Mouse (Mus musculus): ENCODE measurements around the gene Tmppe. TPM values are rescaled to one million over a fixed set of nuclear protein-coding genes. Genes with fewer than 3 reads are reported as not detected.

Tmppe gene
- polyA plus RNA-seq, 1 experiment from 2014 or later, result 7.7 TPM

DNA sequence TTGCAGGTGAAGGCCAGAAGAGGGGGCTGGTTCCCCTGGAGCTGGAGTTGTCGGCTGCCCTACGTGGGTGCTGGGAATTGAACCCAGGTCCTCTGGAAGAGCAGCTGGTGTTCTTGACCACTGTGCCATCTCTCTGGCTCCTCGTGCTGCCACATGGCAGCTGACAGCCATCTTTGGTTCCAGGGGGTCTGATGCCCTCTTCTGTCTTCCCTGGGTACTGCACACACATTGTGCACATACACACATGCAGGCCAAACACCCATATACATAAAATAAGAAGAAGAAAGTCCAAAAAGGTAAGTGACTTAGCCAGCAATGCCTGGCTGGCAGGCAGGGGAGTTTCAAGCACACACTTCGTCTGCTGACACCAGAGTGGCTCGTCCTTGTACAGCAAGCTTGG is 24.7 kb downstream of the Tmppe start:
- no peak for ATAC-seq (replicated peaks)
- Histone ChIP-seq H3K27me3 (no peaks in the 10 kb centered on the region), H3K4me2 (replicated peaks) (no peak overlapping the region), H3K4me1 (no peaks in the 10 kb centered on the region), H3K27ac (replicated peaks) (no peak overlapping the region), H3K9me3 (no peaks in the 10 kb centered on the region), H3K36me3 (peaks cover 6% of the 10 kb centered on the region), H3K9ac (replicated peaks) (no peak overlapping the region), H3K4me3 (no peak overlapping the region)
- WGBS, result 93% methylated on average over 5 of the region's 5 CpGs

- Histone ChIP-seq H3K4me3 (no peak overlapping the region), H3K36me3 (peaks cover 6% of the 10 kb centered on the region), H3K4me1 (no peaks in the 10 kb centered on the region), H3K9me3 (no peaks in the 10 kb centered on the region), H3K27me3 (no peaks in the 10 kb centered on the region), H3K27ac (replicated peaks) (no peak overlapping the region), H3K4me2 (replicated peaks) (no peak overlapping the region), H3K9ac (replicated peaks) (no peak overlapping the region)
- no peak for ATAC-seq (replicated peaks)
- 95% methylated on average over 5 of the region's 5 CpGs for WGBS
These were observed 25.3 kb downstream of the Tmppe start for GRCm38 (mm10) chr9:114426201-114426600.

GRCm38 (mm10) chr9:114427425-114427824 is 26.5 kb downstream of the Tmppe start:
- Histone ChIP-seq H3K4me3 (no peak overlapping the region), H3K27me3 (no peaks in the 10 kb centered on the region), H3K9me3 (no peaks in the 10 kb centered on the region), H3K9ac (replicated peaks) (no peak overlapping the region), H3K27ac (replicated peaks) (no peak overlapping the region), H3K36me3 (peaks cover 6% of the 10 kb centered on the region), H3K4me1 (no peaks in the 10 kb centered on the region), H3K4me2 (replicated peaks) (no peak overlapping the region)
- no peak for ATAC-seq (replicated peaks)
- 92% methylated on average over 8 of the region's 8 CpGs for WGBS

GRCm38 (mm10) chr9:114428103-114428834 is 27.4 kb downstream of the Tmppe start:
- Histone ChIP-seq H3K27ac (replicated peaks) (no peak overlapping the region), H3K36me3 (peaks cover 6% of the 10 kb centered on the region), H3K9ac (replicated peaks) (no peak overlapping the region), H3K4me3 (no peak overlapping the region), H3K9me3 (no peaks in the 10 kb centered on the region), H3K4me2 (replicated peaks) (no peak overlapping the region), H3K4me1 (no peaks in the 10 kb centered on the region), H3K27me3 (no peaks in the 10 kb centered on the region)
- 88% methylated on average over 12 of the region's 12 CpGs for WGBS
- ATAC-seq (replicated peaks), result no peak

GRCm38 (mm10) chr9:114435668-114436067 is 34.8 kb downstream of the Tmppe start:
- no peaks in the 10 kb centered on the region for H3K4me1 ChIP-seq
- no peaks in the 10 kb centered on the region for H3K27me3 ChIP-seq
- H3K36me3 ChIP-seq, result peaks cover 7% of the 10 kb centered on the region
- no peak overlapping the region for H3K9ac ChIP-seq (replicated peaks)
- peaks cover 5% of the 10 kb centered on the region; the same call in 1 of the 2 replicates for H3K9me3 ChIP-seq
- 95% methylated on average over 2 of the region's 2 CpGs for whole genome bisulfite sequencing
- H3K4me3 ChIP-seq, result no peak overlapping the region
- no peak overlapping the region for H3K4me2 ChIP-seq (replicated peaks)
- no peak overlapping the region for H3K27ac ChIP-seq (replicated peaks)
- no peak for ATAC-seq (replicated peaks)

- Histone ChIP-seq H3K27me3 (no peaks in the 10 kb centered on the region), H3K9ac (replicated peaks) (no peak overlapping the region), H3K36me3 (peaks cover 4% of the 10 kb centered on the region), H3K4me2 (replicated peaks) (no peak overlapping the region), H3K9me3 (peaks cover 5% of the 10 kb centered on the region; the same call in 1 of the 2 replicates), H3K27ac (replicated peaks) (no peak overlapping the region), H3K4me3 (no peak overlapping the region), H3K4me1 (no peaks in the 10 kb centered on the region)
- 89% methylated on average over 10 of the region's 10 CpGs for WGBS
- ATAC-seq (replicated peaks), result no peak
These were observed 39.6 kb downstream of the Tmppe start for GRCm38 (mm10) chr9:114440548-114440947.

- WGBS, result 94% methylated on average over 9 of the region's 9 CpGs
- Histone ChIP-seq H3K27me3 (no peaks in the 10 kb centered on the region), H3K36me3 (no peaks in the 10 kb centered on the region), H3K4me2 (replicated peaks) (no peak overlapping the region), H3K9me3 (no peaks in the 10 kb centered on the region), H3K27ac (replicated peaks) (no peak overlapping the region), H3K4me1 (no peaks in the 10 kb centered on the region), H3K9ac (replicated peaks) (no peak overlapping the region), H3K4me3 (no peak overlapping the region)
- no peak for ATAC-seq (replicated peaks)
These were observed 41.3 kb downstream of the Tmppe start for GRCm38 (mm10) chr9:114442225-114442624.

DNA sequence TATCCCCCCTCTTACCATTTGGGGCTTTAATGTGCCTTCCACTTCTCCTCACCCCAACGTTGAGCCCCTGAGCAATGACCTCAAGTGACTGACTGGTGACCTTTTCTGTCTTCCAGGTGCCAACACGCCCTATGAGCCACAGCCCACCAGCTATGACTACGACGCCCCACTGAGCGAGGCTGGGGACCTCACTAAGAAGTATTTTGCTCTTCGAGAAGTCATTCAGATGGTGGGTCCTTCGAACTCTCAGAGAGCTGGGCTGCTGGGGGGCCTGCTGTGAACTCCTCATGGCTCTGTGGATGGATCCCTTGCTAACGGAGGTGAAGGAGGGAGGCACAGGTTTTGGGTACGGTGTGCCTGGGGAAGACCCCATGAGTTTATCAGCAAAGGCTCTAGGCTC is 42.0 kb downstream of the Tmppe start:
- Histone ChIP-seq H3K27ac (replicated peaks) (no peak overlapping the region), H3K4me3 (no peak overlapping the region), H3K9me3 (no peaks in the 10 kb centered on the region), H3K27me3 (no peaks in the 10 kb centered on the region), H3K36me3 (no peaks in the 10 kb centered on the region), H3K9ac (replicated peaks) (no peak overlapping the region), H3K4me2 (replicated peaks) (no peak overlapping the region), H3K4me1 (no peaks in the 10 kb centered on the region)
- ATAC-seq (replicated peaks), result no peak
- 87% methylated on average over 9 of the region's 9 CpGs for WGBS

GRCm38 (mm10) chr9:114443351-114443750 is 42.4 kb downstream of the Tmppe start:
- Histone ChIP-seq H3K4me1 (no peaks in the 10 kb centered on the region), H3K27me3 (no peaks in the 10 kb centered on the region), H3K9ac (replicated peaks) (no peak overlapping the region), H3K4me3 (no peak overlapping the region), H3K4me2 (replicated peaks) (no peak overlapping the region), H3K27ac (replicated peaks) (no peak overlapping the region), H3K9me3 (no peaks in the 10 kb centered on the region), H3K36me3 (no peaks in the 10 kb centered on the region)
- 96% methylated on average over 8 of the region's 8 CpGs for WGBS
- ATAC-seq (replicated peaks), result no peak

GRCm38 (mm10) chr9:114446887-114447286 is 46.0 kb downstream of the Tmppe start:
- H3K4me2 ChIP-seq (replicated peaks), result no peak overlapping the region
- no peaks in the 10 kb centered on the region for H3K36me3 ChIP-seq
- no peak for ATAC-seq (replicated peaks)
- no peak overlapping the region for H3K4me3 ChIP-seq
- WGBS, result 94% methylated on average over 8 of the region's 8 CpGs
- H3K9me3 ChIP-seq, result no peaks in the 10 kb centered on the region
- H3K9ac ChIP-seq (replicated peaks), result no peak overlapping the region
- no peak overlapping the region for H3K27ac ChIP-seq (replicated peaks)
- no peaks in the 10 kb centered on the region for H3K27me3 ChIP-seq
- H3K4me1 ChIP-seq, result no peaks in the 10 kb centered on the region

DNA sequence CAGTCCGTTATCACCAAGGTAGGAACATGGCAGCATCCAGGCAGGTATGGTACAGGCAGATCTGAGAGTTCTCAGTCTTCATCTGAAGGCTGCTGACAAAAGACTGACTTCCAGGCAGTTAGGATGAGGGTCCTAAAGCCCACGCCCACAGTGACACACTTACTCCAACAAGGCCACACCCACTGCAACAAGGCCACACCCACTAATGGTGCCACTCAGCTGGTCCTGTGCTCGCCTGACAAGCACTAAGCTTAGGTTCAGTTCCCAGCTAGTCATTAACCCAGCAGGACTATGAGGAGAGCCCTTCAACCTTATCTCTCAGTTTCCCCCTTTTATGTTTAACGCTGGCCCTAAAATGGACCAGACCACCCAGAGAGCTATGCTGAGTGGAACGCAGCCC is 47.8 kb downstream of the Tmppe start:
- Histone ChIP-seq H3K4me1 (no peaks in the 10 kb centered on the region), H3K9me3 (no peaks in the 10 kb centered on the region), H3K4me2 (replicated peaks) (no peak overlapping the region), H3K27ac (replicated peaks) (no peak overlapping the region), H3K9ac (replicated peaks) (no peak overlapping the region), H3K27me3 (no peaks in the 10 kb centered on the region), H3K4me3 (no peak overlapping the region), H3K36me3 (no peaks in the 10 kb centered on the region)
- no peak for ATAC-seq (replicated peaks)
- WGBS, result 86% methylated on average over 5 of the region's 5 CpGs

GRCm38 (mm10) chr9:114449120-114449754 is 48.3 kb downstream of the Tmppe start:
- no peaks in the 10 kb centered on the region for H3K36me3 ChIP-seq
- no peak overlapping the region for H3K4me2 ChIP-seq (replicated peaks)
- no peak for ATAC-seq (replicated peaks)
- H3K4me1 ChIP-seq, result no peaks in the 10 kb centered on the region
- 88% methylated on average over 13 of the region's 13 CpGs for WGBS
- H3K9me3 ChIP-seq, result no peaks in the 10 kb centered on the region
- H3K27me3 ChIP-seq, result no peaks in the 10 kb centered on the region
- no peak overlapping the region for H3K9ac ChIP-seq (replicated peaks)
- no peak overlapping the region for H3K27ac ChIP-seq (replicated peaks)
- no peak overlapping the region for H3K4me3 ChIP-seq

DNA sequence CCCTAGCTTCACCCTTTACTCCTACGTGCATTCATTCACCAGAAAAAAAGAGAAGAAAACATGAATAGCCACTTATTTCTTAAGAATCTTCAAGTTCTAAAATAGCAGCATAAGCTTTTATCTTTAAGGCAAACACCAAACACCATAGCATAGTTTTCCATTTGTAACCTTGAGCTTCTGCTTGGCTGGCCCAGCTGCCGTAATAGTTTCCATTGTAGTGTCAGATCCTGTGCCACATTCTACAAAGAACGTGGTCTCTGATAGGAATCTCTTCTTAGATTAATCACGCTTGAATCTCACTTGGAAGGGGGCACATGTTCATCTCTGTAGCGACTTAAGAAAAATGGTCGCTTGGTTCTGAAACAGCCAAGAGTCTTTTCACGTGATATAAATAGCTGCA is 50.7 kb downstream of the Tmppe start:
- ATAC-seq (replicated peaks), result no peak
- no peaks in the 10 kb centered on the region for H3K36me3 ChIP-seq
- no peaks in the 10 kb centered on the region for H3K9me3 ChIP-seq
- H3K27me3 ChIP-seq, result no peaks in the 10 kb centered on the region
- H3K9ac ChIP-seq (replicated peaks), result no peak overlapping the region
- no peak overlapping the region for H3K4me3 ChIP-seq
- no peaks in the 10 kb centered on the region for H3K4me1 ChIP-seq
- H3K4me2 ChIP-seq (replicated peaks), result no peak overlapping the region
- 75% methylated on average over 7 of the region's 7 CpGs for WGBS
- no peak overlapping the region for H3K27ac ChIP-seq (replicated peaks)

All from forebrain, embryonic 15.5 days (tissue).